Mouse (Mus musculus) spleen, postnatal 14 days (tissue): ENCODE data around the gene Ccl12.

Source experiments
- DNase-seq, 2 experiments: peaks; one replicate each; pipeline ENCODE4 v3.0.0; 2021 to 2022; ENCODE audit warnings: low spot score in 2 of 2

The Ccl12 gene

DNA sequence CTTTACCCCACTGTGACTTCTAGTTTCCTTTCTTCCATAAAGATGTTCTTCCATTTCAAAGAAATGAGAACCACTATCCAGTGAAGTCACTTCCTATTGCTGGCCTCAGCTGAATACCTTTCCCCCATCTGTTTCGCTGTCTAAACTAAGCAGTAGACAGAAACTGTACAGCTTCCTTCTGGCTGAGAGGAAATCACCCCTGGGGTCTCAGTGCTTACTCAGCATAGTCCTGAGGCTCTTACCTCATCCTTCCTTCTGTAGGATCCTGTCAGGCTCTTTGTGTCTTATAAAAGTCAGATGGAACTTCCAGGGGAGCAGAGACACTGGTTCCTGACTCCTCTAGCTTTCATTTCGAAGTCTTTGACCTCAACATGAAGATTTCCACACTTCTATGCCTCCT is at the start of gene Ccl12:
TSS of gene Ccl12 (plus strand) at position 317 of the 400 bp plus-strand sequence.
- no peak for DNase-seq

DNA sequence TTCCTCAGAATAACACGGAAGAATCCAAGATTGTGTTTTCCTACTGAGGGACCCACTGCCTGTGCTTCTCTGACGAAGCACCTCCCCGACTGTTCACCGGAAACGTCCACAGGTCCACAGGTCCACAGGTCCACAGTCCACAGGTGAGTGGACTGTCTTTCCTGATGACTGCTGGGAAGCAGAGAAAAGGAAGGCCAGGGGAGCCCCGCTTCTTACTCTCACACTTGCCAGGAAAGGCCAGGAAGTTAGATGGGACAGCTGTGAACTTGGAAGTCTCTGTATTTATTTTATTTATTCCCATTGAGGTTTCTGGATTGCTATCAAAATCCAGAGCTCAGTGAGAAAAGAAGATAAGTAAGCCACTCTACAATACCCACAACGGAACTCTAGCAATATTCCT is 47.8 kb upstream of the Ccl12 start:
- DNase-seq: no peak

DNA sequence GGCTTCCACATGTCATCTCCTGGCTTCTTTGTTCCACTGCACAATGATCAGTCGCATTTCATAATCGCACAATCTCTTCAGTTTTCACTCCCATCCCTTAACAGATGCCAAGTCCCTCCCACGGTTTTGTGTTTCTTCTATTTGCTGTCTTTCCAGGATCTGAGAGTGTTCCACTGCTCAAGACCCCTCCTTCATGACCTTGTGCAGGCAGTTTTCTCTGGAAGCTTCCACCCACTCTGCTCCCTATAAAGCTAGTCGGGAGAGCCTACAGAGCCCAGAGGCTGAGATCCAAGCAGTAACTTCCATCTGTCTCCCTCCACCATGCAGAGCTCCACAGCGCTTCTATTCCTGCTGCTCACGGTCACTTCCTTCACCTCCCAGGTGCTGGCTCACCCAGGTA is 44.0 kb upstream of the Ccl12 start, which contains the start of gene Ccl11:
TSS of gene Ccl11 (plus strand) at position 178 of the 400 bp plus-strand sequence.
- DNase-seq: no peak

DNA sequence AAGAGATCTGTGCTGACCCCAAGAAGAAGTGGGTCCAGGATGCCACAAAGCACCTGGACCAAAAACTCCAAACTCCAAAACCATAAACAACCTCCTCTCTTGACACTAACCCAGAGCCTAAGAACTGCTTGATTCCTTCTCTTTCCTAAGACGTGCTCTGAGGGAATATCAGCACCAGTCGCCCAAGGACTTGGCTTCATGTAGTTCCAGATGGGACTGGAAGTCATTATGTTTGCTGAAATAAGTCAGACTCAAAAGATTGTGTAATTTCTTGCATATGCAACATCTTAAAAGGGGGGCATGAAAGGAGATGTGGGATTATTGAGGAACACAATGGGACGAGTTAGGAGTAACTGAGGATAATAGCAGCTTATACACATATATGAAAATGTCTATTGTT is 39.4 kb upstream of the Ccl12 start:
- DNase-seq: no peak

DNA sequence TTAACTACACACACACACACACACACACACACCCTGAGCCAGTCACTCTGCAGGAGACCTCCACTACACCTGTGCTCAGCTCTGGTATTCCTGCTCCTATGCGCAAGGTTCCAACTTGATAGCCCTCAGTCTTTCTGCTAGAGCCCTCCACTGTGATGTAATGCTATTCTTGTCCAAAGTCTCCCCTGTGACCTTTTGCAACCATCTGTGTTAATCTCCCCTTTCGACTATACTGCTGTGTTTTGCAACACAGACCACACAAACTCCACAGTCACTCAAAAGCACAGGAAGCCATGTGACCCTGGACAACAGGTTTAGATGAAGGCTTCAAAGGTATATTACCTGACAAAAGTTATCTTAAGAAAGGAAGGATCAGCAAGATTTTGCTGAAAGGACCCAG is 38.2 kb upstream of the Ccl12 start:
- DNase-seq: no peak

DNA sequence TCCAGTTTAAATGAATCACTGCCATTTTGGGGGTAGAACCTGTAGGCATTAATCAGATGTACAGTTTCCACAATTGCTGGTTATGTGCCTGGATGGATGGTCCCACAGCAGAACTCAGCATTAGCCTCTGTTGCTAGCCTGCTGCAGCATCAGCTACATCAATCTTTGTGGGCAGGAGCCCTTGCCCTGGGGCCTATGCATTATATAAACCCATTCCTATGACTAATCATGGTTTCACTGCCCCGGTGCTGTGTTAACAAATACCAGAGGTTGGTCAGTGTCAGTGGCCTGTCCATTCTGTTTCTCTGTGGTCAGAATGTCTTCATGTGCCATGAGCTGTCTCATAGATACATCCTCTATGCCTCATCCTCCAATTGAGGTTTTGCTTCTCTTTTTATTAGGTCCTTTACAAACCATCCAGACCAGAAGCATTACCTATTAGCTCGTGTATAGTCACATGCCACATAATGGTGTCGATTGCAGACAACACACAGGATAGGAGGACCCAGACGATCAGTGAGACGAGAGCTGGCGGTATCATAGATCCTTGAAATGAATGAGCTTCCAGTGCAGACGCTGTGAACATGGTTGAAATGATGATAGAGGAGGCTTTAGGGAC is 34.6 kb upstream of the Ccl12 start:
- DNase-seq: no peak

DNA sequence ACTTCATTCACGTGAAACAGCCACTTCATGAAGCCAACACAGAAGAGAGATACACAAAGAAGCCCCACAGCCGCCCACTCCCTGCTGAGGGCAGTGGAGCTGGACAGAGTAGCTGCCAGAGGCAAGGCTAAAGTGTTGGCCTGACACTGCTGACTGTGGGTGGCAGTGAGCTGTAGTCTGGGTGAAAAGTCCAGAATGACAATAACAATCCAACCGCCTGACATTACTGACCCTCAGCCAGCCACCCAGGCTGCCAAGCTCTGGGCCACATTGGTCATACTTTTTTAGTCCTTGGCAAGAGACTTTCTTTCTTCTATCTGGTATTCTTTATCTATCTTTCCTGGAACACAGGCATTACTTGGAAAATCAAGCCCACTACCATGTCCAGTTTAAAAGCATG is 30.6 kb upstream of the Ccl12 start:
- DNase-seq: no peak

DNA sequence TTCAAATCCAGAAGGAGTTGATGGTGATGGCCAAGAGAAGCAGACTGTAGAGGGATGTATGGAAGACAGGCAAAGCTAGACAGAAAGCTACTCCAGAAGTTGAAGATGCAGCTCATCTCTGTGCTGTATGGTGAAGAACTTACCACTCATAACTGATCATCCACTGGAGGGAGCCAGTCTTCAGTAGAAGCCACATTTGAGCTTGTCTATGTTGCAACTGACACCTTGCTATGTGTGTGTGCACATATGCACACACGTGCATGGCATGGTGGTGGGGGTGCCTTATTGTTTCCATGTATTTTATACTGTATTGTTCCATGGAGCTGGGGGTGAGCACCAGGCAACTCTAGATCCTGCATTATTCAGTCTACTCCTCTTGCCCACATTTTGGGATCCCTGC is 29.3 kb upstream of the Ccl12 start:
- DNase-seq: no peak

DNA sequence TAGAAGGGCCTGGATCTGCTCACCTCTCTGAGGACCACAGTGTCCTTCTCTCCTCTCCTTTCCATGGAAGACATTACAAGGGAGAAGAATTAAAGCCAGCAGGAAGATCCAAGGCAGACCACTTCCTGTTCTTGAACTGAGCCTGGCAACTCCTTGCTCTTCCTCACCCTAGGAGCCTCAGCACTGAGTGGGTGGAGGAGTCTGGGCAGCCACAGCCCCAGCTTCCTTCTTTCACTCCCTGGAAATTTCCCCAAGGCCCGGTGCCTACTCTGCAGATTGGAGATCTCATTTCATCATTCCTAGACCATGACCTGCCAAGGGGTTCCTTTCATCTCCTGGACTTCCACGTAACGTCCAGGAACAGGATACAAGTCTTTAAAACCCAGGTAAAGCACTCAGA is 28.7 kb upstream of the Ccl12 start:
- no peak for DNase-seq

DNA sequence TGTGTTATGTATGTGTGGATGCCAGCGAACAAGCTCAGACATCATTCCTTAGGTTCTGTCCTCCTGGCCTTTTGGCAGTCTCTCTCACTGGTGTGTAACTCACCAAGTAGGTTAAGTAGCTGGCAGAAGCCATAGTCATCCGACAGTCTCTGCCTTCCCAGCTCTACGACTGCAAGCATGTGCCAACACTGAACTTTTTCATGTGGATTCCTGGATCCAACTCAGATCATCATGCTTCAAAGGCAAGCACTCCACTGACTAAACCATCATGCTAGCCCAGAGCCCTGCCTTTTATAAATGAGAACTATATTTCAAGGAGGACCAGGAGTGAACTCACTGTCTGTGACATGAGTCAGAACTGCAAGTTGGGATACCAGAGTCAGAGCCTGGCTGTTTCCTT is 28.0 kb upstream of the Ccl12 start:
- no peak for DNase-seq

DNA sequence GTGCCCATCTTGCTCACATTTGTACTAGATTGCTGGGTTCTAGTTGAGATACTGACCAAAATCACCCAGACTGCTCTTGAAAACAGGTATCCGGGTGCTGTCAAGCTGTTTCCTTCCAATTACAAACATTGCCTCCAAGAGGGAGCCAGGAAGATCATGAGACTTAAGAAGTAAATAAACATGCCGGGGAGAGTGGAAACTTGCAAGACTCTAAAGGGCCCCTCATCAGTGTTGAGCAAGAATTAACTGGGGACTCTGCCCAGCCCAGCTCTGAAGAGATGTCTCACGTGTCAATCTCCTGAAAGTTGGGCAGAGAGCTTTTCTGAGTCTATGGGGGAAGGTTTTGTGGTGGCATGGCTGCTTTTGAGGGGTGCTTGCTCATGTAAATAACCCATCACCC is 24.6 kb upstream of the Ccl12 start:
- DNase-seq: no peak

DNA sequence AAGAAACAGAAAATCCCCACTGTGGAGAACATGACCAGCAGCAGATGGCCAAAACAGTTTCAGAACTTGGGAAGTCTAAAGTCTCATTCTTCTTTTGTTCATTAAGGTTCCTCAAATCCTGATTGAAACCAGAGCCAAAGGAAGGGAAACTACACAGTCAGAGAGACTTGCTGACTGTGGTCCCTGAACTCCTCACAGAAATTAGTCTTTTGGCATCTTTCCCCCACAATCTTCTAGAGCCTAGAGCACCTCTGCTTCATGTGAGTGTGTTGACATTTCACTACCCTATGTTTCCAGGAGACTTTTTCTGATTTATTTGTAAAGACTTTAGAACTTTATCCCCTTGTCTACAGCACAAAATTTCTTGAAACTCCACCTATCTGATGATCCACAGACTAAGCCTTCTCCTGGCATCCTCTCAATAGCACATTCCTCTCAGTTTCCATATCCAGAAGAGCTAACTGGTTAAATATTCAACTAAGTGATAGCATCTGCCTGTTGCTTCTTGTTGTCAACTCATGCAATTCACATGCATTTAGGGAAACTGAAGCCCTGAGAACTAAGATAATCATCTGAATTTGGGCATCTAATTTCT is 23.4 kb upstream of the Ccl12 start:
- DNase-seq: no peak

DNA sequence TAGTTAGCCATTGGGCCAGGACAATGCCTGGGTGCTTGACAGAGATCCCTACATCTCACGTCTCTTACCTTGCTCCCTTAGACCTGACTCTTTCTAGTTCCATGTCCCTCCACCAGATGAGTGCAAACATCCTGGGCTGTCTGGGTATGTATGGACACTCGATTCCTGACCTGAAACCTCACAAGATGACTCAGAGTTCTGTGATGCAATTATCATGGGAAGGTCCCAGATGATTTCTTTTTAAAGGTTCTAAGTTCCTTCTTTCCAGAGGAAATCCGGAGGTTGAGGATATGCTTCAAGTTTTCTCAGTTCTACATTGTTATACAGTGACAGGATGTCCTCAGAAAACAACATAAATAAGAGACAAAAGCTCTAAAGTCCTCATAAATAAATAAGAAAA is 20.8 kb upstream of the Ccl12 start:
- DNase-seq: no peak

DNA sequence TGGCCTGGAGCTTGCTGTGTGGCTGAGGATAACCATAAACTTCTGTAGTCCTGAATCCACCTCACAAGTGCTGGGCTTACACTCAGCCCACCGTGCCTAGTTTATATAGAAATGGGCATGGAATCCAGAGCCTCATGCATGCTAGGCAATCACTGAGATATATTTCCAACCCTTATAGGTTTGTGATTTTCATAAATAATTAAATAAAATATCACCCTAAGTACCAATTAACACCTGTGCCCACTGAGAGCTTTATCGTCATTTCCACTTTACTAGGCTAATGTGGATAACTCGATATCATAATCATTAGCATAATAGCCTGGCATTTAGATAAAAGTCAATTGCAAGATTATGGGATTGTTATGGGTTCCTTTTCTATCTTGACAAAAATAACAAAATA is 17.3 kb upstream of the Ccl12 start:
- DNase-seq: no peak

DNA sequence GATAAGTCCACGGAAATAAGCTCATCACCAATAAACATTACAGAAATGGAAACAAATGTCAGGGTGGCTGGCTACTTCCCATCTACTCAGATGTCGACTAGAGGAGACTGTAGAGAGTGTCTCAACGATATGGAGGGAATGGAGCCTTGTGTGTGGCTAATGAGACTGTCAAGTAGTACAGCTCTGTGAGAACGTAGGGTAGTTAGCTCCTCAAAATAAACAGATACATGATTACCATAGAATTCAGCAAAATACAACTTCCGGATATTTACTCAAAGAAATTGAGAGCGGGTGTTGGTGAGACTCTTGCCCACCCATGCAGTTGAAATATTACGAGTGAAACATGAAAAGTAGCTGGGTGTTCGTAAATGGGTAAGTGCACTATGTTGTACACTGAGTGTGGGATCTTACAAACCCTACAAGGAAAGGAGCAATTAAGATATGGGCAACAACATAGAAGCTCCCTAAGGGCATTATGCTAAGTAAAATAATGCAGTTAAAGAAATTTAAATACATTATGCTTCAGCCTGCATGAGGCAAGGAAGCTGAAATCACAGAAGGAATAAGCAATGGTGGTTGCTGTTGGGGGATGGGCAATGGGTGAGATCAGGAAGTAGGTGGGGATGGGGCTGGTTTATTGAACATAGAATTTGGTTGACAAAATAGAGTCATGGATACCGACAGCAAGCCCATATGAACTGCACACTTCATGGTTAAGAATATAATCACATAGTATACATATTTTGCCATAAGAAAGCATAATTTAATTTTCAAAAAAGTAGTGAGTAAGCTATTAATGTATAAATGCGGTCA is 1.9 kb upstream of the Ccl12 start:
- no peak for DNase-seq

DNA sequence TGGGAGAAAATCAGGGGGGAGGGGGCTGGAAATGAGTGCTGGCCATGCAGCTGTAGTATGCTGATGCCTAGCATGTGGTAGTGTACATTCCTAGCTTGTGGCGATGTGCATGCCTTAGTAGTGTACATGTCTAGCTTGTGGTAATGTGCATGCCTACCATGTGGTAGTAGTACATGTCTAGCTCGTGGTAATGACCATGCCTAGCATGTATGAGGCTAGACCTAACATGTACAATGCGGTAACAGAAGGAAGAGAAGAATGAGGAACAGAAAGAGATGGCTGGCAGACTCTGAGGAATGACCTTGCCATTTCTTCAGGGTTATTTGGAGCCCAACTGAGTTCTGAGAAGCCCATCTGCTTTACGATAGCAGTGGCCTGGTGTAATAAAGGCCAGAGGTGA is 558 bp upstream of the Ccl12 start:
- no peak for DNase-seq

DNA sequence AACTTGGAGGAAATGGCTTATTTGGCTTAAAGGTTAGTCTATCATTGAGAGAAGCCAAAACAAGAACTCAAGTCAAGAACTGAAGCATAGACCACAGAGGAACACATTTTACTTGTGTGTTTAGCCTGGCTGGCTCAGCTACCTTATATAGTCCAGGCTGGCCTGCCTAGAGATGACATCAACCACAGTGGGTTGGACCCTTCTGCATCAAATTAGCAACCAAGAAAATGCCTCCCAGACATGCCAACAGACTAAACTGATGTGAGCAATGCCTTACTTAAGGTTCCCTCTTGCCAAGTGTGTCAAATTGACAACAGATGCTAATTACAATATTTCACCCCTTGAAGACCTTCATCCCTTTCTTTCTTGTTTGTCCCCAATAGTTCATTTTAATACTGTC is 8.0 kb downstream of the Ccl12 start:
- no peak for DNase-seq

DNA sequence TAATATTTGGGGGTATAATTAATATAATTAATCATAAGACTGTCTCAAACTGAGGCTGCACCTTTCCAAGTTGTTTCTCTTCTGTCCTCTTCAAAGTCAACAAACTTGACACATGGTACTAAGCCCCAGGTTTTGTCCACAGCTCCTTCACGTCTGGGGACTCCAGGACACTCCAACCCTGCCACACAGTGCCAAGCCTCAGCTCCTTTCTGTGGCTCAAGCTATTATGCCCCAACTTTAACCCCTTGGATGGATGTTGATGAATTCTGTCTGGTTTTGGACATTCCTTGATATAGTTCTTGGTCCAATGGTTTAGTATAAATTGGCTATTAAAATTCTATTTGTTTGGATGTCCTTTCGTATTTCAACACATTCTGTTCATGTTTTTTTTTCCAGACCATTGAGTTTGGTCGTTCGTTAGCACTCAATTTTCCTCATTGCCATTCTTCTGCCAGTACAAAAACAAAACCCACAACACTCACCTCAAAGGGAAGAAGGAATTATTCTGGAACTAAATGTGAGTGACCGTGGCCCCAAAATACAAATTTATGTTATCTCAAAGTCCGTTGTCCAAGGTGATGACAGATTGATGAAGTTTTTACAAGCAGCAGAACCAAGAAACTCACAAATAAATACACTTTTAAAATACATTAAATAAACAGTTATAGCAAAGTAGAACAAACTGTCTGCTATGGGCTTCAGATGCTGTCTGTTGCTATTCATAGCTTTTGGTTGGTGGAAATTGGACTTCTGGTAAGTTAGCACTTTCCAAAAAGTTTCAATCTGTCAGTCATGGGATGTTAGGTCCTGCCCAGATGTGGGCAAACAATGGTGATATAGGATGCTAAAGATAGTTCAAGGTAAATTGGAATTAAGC is 9.0 kb downstream of the Ccl12 start:
- DNase-seq: no peak

DNA sequence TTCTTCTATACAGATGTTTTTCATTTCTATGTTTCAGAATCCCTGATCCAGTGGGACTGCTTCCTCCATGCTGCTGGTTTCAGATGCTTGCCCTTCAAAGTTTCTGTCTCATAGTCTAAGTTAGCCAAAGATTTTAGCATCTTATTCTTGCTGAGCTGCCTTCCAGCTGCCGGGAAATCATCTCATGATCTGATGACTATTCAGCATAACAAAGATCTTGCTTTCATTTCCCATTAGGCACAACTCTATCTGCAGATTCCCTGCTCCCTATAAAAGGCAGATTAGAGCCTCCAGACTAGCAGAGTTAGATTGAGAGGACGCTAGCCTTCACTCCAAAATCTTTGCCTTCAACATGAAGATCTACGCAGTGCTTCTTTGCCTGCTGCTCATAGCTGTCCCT is 13.2 kb downstream of the Ccl12 start, which contains the start of gene Ccl8:
TSS of gene Ccl8 (plus strand) at position 301 of the 400 bp plus-strand sequence.
- DNase-seq: no peak

DNA sequence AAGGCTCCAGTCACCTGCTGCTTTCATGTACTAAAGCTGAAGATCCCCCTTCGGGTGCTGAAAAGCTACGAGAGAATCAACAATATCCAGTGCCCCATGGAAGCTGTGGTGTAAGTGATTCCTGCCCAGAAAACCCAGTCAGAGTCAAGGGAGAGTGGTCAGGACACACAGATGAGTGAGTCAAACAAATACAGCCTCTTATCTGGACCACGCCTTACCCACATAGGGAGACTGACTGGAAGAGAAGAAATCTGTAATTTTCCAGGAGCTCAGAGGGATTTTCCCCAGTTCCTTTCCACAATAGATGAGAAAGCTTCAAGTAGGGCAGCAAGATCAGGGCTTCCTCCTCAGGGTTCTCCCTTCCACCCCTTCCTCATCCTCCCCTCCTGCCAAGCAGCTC is 14.4 kb downstream of the Ccl12 start:
- DNase-seq: no peak

DNA sequence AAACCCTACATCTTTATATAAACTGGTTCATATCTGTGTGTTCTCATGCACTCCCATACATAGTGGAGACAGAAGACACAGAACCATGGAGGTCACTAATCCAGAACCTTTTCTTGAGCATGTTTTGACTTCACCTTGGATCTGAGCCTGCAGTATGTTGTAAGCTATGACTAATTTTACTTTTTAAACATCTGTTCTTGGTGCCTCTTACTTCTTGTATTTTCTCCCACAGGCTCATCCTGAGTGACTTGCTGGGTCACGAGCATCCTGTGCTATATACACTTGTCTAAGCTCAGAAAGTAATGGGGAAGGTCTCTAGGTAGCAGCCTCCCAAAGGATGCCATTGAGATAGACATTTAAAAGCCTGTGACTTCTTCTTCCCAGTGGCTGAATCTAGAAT is 31.3 kb downstream of the Ccl12 start:
- DNase-seq: no peak

DNA sequence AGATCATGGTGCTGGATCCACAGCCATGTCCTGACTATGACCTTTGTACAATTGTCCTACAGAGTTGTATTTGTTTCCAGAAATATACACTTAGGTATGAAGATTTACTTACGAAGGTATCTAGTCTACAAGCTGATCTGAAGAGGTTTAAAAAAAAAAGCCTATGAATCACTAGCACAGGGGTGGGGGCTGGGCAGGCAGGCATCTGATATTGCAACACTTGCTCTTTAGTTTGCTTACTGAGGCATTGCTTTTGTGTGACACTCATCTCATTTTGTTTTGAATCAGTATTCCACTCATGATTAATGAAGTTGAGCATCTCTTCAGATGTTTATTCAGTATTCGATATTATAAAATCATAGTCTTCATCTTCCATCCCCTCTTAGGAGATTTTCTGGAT is 34.6 kb downstream of the Ccl12 start:
- DNase-seq: no peak
